Mouse (Mus musculus): ENCODE data around the gene Rec114.

DNA sequence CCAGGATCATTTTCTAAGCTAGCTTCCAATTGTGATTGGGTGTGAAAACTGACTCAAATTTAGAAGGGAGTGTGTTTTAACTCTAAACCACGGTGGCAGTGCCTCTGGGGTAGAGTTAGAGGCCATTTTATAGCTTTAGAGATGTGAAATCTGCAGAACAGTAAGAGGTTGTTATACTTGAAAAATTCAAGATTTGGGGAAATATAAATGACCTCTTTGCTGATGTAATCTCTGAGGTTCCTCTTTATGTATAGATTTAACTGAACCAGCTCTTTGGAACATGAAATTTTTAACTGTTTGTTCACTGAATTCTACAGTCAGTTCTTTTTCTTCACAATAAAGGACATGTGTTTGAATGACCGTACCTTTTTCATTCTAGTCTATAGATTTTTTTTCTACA is 113.3 kb downstream of the Rec114 start:
- no peak for TF ChIP-seq POLR2A (IDR thresholded peaks at IDR 0.05; ENCODE audit: control insufficient read depth, low read depth, low read length)
- no peak for TF ChIP-seq CTCF (IDR thresholded peaks at IDR 0.05; ENCODE audit: control insufficient read depth, insufficient read depth, insufficient replicate concordance, low read depth, low read length)
